Mouse (Mus musculus): ENCODE measurements around the gene Gm17654.
"Not testable (repeated sequence)": the region's sequence is repeated elsewhere in the genome, so short reads cannot be mapped to it uniquely, and the experiment has no call there.

Gm17654 gene

DNA sequence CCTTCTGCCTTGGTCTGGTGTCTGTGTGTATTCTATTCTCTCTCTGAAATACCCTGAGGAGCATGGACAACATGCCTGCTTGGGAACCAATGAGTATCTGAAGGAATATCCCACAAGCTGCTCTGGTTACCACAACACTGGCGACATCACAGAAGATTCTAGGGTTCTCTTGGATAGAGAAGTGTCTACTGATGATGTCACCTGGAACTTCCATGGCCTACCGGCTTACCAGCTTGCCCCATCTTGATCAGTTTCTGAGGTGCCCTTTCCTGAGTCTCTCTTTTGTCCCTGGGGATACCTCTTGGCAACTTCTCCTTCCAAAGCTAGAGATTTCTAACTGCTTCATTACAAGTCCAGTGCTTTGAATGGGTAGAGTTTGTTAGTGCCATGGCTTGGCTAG lies at the start of gene Gm17654:
Gene Gm17654 (minus strand): TSS at position 101 of the 400 bp plus-strand sequence.
- DNase-seq (ENCODE audit: low read depth, low spot score), result not testable (repeated sequence)

DNA sequence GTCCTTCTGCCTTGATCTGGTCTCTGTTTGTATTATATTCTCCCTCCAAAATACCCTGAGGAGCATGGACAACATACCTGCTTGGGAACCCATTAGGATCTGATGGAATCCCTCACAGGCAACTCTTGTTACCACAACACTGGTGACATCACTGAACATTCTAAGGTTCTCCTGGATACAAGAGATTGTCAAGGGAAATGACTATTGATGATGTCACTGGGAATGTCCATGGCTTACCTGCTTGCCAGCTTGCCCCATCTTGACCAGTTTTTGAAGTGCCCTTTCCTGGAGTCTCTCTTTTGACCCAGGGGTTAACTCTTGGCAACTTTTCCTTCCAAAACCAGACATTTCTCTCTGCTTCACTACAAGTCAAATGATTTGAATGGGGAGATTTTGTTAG lies 29.0 kb upstream of the Gm17654 start, which contains the start of gene Gm10375:
Gene Gm10375 (minus strand): TSS at position 101 of the 400 bp plus-strand sequence.
- DNase-seq (ENCODE audit: low read depth, low spot score), result not testable (repeated sequence)

DNA sequence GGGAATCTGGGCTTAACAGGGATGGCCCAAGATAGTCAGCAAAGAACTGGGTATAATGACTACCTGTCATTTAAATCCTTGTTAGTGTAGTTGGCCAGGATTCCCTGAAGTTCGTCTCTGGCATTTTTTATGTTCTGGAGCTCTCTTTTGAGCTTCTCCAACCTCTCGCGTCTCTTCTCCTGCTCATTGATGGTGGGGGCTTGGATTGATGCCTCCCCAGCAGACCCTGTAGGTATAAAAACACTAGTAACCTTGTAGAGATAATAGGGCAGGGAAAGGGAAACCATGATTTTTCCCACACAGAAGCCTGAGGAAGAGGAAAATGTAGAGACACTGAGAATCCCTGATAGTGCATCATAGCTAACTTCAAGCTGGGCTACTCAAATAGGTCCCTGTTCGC lies 977 bp downstream of the Gm17654 start:
- not testable (repeated sequence) for DNase-seq (ENCODE audit: low read depth, low spot score)

DNA sequence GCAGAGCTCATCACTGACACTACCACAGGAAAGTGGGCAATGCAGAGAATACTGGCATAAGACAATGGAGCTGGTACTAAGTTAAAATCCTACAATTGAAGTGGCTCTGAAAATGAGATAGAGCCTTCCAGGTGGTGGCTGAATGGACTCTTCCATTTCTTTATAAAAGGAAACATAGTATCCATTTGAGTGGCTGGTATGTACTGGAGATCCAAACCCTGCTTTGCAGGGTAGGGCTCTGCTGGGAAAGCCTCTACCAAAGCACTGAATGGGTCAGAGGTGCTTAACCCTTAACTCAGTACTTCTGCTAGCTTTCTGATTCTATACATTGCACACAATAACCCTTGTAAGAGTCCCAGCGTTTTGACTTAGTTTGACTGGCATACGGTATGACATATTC lies 26.7 kb downstream of the Gm17654 start:
- not testable (repeated sequence) for DNase-seq (ENCODE audit: low read depth, low spot score)

DNA sequence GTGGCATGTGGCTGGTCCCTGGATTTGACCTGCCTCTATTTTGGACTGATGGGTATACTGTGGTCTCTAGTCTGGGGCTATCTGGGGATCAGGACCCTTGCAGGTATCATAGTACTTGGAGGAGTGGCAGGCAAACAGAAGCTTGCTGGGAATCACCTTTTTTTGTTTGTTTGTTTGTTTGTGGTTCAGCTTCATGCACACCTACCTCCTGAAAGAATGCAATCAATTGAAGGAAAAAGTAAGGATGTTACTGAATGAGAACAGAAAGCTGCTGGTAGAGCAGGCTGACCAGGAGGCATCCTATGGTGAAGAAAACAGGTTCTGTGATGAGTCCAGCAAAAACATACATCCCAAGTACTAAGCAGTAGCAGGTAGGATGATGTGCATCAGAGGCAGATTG lies 32.7 kb downstream of the Gm17654 start:
- not testable (repeated sequence) for DNase-seq (ENCODE audit: low read depth, low spot score)

DNA sequence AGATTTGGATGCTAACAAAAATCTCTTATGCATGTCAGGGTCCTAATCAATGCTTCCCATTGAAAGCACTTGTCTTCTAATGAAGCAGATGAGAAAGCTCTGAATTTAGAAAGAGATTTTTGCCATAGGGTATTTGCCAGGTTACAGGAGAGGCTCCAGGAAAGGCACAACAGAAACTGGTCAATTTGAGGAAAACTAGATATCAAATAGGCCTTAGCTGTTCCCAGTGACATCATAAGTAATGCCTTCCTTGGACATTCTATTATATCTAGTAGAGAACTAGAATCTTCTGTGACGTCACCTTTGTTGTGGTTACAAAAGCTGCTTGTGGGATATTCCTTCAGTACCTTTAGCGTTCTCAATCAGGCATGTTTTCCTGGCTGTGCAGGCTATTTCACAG lies 35.7 kb downstream of the Gm17654 start, which contains the start of gene Gm5799:
Gene Gm5799 (plus strand): TSS at position 301 of the 400 bp plus-strand sequence.
- not testable (repeated sequence) for DNase-seq (ENCODE audit: low read depth, low spot score)

DNA sequence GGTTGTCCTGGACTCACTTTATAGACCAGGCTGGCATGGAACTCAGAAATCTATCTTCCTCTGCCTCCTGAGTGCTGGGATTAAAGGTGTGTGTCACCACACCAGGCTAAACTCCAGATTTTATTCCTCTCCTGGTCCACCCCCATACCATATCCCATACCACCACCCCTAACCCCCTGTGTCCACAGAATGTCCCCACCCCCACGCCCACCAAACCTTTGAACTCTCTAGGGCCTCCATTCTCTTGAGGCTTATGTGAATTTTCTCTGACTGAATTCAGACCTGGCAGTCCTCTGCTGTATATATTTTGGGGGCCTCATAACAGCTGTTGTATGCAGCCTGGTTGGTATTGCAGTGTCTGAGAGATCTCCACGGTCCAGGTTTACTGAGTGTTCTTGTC lies 40.8 kb downstream of the Gm17654 start:
- not testable (repeated sequence) for DNase-seq (ENCODE audit: low read depth, low spot score)

DNA sequence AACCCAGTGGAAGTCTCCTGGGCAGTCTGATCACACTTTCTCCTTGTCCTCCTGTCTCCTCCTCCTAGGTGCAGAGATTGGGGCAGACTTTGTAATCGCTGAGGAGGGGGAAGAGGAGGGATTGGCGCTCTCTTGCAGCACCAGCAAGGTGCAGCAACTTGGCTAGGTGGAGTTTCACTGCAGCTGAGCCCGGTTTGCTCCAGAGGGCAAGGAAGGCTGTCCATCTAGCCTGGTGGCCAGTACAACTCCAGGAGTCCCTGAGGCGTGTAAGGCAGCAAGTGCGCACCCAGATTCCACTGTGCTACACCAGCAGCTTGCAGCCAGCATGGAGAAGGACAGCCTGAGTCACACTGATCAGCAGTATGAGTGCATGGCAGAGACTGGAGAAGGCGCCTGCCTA lies 46.6 kb downstream of the Gm17654 start:
- DNase-seq (ENCODE audit: low read depth, low spot score), result not testable (repeated sequence)

DNA sequence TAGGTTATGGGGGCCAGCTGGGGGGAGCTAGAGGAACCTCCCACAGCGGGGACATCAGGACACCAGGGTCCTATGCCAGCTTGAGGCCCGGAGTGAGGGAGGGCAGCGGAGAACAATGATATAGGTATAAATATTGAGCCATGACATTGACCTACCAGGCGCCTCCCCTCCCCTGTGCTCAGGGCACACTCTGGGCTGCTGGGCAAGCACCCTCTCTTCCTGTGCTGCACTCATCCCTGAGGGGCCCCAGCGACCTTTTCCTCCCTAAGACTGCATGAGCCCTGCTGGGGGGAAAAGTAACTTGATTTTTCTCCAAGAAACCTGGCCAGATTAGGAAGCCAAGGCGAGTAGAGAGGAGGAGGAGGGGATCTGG lies 46.9 kb downstream of the Gm17654 start:
- DNase-seq (ENCODE audit: low read depth, low spot score), result not testable (repeated sequence)

DNA sequence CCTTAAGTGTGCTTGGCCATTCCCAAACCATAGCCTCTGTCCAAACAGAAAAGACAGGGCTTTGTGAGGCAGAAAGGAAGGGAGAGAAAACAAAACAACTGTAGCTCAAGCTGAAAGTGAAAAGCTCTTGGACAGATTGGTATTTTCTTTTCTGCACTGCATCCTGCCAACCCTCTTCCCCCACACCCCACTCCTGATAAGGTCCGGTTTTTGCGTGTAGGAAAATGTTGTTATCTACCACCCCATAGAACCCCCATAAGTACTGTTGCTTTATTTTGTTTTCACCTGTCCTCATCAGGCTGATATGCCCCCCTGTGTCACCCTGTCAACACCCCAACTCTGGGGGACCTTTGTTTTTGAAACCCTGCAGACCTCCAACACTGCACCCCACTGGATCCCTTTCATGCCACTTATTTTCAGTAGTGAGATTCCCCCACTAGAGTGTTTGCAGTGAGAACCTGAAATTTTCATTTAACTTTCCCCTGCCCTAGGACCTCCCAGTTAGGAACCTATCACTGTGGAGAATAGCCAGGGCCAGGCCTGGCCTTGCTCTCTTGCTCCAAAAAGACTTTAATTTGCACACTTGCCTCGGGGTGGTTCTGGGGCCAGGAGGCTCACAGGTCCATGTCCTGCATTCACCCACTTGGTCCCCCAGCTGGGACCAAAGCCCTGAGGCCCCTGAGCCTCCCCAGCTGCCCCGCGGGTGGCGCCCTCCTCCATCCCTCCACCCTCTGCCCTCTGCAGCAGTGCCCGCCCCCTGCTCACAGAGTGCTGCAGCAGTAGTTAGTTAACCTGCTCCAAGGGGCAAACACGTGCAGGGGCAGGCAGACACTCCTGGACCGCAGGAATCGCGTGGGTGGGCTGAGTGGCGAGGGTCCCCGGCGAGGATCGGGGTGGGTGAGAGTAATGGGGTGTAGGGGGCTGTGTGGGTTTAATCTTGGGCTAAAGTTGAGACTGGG lies 47.6 kb downstream of the Gm17654 start:
- DNase-seq (ENCODE audit: low read depth, low spot score), result not testable (repeated sequence)
